Mouse (Mus musculus) limb, embryonic 13.5 days (tissue): ENCODE measurements around the gene Rbm20. TPM values are rescaled to one million over a fixed set of nuclear protein-coding genes. Genes with fewer than 3 reads are reported as not detected.

Source experiments
- ATAC-seq: fragments of 200-750 bp; cut with Nextera tagmentation; 2 replicates; pipeline ENCODE4 v1.8.0; 2017; ENCODE audit warnings: low read depth, moderate number of reproducible peaks, moderate TSS enrichment; ENCODE audit not compliant: low FRiP score
- H3K27ac ChIP-seq: fragments of 300-500 bp; sonication (generic); 2 replicates; pipeline ENCODE4 v1.5.1; 2015; ENCODE audit warnings: inconsistent platforms, mild to moderate bottlenecking, moderate library complexity
- H3K27me3 ChIP-seq: fragments of 300-500 bp; sonication (generic); 2 replicates; pipeline ENCODE4 v1.6.1; 2015; ENCODE audit warnings: mild to moderate bottlenecking, inconsistent platforms
- H3K36me3 ChIP-seq: fragments of 300-500 bp; sonication (generic); 2 replicates; pipeline ENCODE4 v1.6.1; 2015; ENCODE audit warnings: inconsistent platforms, mild to moderate bottlenecking, moderate library complexity
- H3K4me1 ChIP-seq: fragments of 300-500 bp; sonication (generic); 2 replicates; pipeline ENCODE4 v1.6.1; 2015; ENCODE audit warnings: inconsistent platforms
- H3K4me2 ChIP-seq: fragments of 300-500 bp; sonication (generic); replicated peaks from 2 replicates; pipeline ENCODE4 v1.6.1; 2015; ENCODE audit warnings: inconsistent platforms, mild to moderate bottlenecking, moderate library complexity
- H3K4me3 ChIP-seq: fragments of 300-500 bp; sonication (generic); 2 replicates; pipeline ENCODE4 v1.5.1; 2015; ENCODE audit warnings: moderate library complexity, mild to moderate bottlenecking, inconsistent platforms
- H3K9ac ChIP-seq: fragments of 300-500 bp; sonication (generic); 2 replicates; pipeline ENCODE4 v1.6.1; 2015; ENCODE audit warnings: mild to moderate bottlenecking, inconsistent platforms
- H3K9me3 ChIP-seq: fragments of 300-500 bp; sonication (generic); 2 replicates; pipeline ENCODE4 v1.6.1; 2016; ENCODE audit warnings: inconsistent platforms
- WGBS: fragments of 180-500 bp; shearing (Covaris S2); methylation state at CpG from one replicate; pipeline ENCODE4 v1.1.7; 2015; 5-methylcytosine and 5-hydroxymethylcytosine counted together
- polyA plus RNA-seq: library from polyadenylated mRNA; unstranded; fragments of >200 nt; fragmentation: Nextera tagmentation; extraction: Ambion mirVana; gene quantifications from 2 replicates; pipeline ENCODE4 v1.2.1, GENCODE M21; 2015

The Rbm20 gene
- polyA plus RNA-seq, 1 experiment from 2014 or later = 5.1 TPM

GRCm38 (mm10) chr19:53869427-53870385 is 192.6 kb downstream of the Rbm20 start:
- 74% methylated on average over 4 of the region's 4 CpGs for WGBS

GRCm38 (mm10) chr19:53870568-53870967 is 193.5 kb downstream of the Rbm20 start:
- no peak overlapping the region for H3K4me2 ChIP-seq
- no peak overlapping the region for H3K4me3 ChIP-seq
- H3K4me1 ChIP-seq = no peaks in the 10 kb centered on the region
- no peak overlapping the region for H3K9ac ChIP-seq
- no peak overlapping the region for H3K27ac ChIP-seq
- no peaks in the 10 kb centered on the region for H3K9me3 ChIP-seq
- ATAC-seq = no peak
- no peaks in the 10 kb centered on the region for H3K27me3 ChIP-seq
- no peaks in the 10 kb centered on the region for H3K36me3 ChIP-seq
- 64% methylated on average over 2 of the region's 2 CpGs for WGBS

More at GRCm38 (mm10) chr19:53869427-53870385, 192.6 kb downstream of the Rbm20 start:
- H3K9ac ChIP-seq = no peak overlapping the region
- H3K9me3 ChIP-seq = no peaks in the 10 kb centered on the region
- no peaks in the 10 kb centered on the region for H3K4me1 ChIP-seq
- no peak overlapping the region for H3K4me3 ChIP-seq
- no peaks in the 10 kb centered on the region for H3K27me3 ChIP-seq
- H3K4me2 ChIP-seq = no peak overlapping the region
- no peaks in the 10 kb centered on the region for H3K36me3 ChIP-seq
- ATAC-seq = no peak
- H3K27ac ChIP-seq = 0 out of 2 replicates have a peak overlapping the region, but pooled peaks have one; percentile 22

- 71% methylated on average over 6 of the region's 6 CpGs for WGBS
- Histone ChIP-seq H3K27me3 (no peaks in the 10 kb centered on the region), H3K9me3 (no peaks in the 10 kb centered on the region), H3K27ac (no peak overlapping the region), H3K36me3 (no peaks in the 10 kb centered on the region), H3K4me3 (no peak overlapping the region), H3K4me2 (no peak overlapping the region), H3K9ac (no peak overlapping the region), H3K4me1 (peaks cover 7% of the 10 kb centered on the region)
- no peak for ATAC-seq
Measured at GRCm38 (mm10) chr19:53871502-53871901, 194.4 kb downstream of the Rbm20 start.

- H3K4me3 ChIP-seq = no peak overlapping the region
- H3K36me3 ChIP-seq = no peaks in the 10 kb centered on the region
- H3K27me3 ChIP-seq = no peaks in the 10 kb centered on the region
- no peak overlapping the region for H3K27ac ChIP-seq
- WGBS = 82% methylated on average over 6 of the region's 6 CpGs
- no peaks in the 10 kb centered on the region for H3K9me3 ChIP-seq
- H3K9ac ChIP-seq = no peak overlapping the region
- peaks cover 13% of the 10 kb centered on the region for H3K4me1 ChIP-seq
- no peak overlapping the region for H3K4me2 ChIP-seq
- no peak for ATAC-seq
Measured at GRCm38 (mm10) chr19:53872994-53873713, 196.0 kb downstream of the Rbm20 start.

GRCm38 (mm10) chr19:53875246-53875645 is 198.1 kb downstream of the Rbm20 start:
- Histone ChIP-seq H3K27me3 (no peaks in the 10 kb centered on the region), H3K27ac (no peak overlapping the region), H3K4me2 (no peak overlapping the region), H3K4me1 (peaks cover 13% of the 10 kb centered on the region), H3K9ac (no peak overlapping the region), H3K36me3 (no peaks in the 10 kb centered on the region), H3K9me3 (no peaks in the 10 kb centered on the region), H3K4me3 (no peak overlapping the region)
- 80% methylated on average over 6 of the region's 6 CpGs for WGBS
- ATAC-seq = no peak

GRCm38 (mm10) chr19:53877779-53878178 is 200.7 kb downstream of the Rbm20 start:
- Histone ChIP-seq H3K9me3 (no peaks in the 10 kb centered on the region), H3K27ac (no peak overlapping the region), H3K4me2 (no peak overlapping the region), H3K4me1 (peaks cover 13% of the 10 kb centered on the region), H3K9ac (no peak overlapping the region), H3K4me3 (no peak overlapping the region), H3K27me3 (no peaks in the 10 kb centered on the region), H3K36me3 (no peaks in the 10 kb centered on the region)
- no peak for ATAC-seq
- WGBS = 76% methylated on average over 1 of the region's 1 CpGs

GRCm38 (mm10) chr19:53880460-53880859 is 203.4 kb downstream of the Rbm20 start:
- 77% methylated on average over 1 of the region's 1 CpGs for WGBS
- Histone ChIP-seq H3K9ac (no peak overlapping the region), H3K9me3 (no peaks in the 10 kb centered on the region), H3K36me3 (no peaks in the 10 kb centered on the region), H3K27me3 (no peaks in the 10 kb centered on the region), H3K4me2 (no peak overlapping the region), H3K4me1 (peaks cover 13% of the 10 kb centered on the region), H3K27ac (no peak overlapping the region), H3K4me3 (no peak overlapping the region)
- ATAC-seq = no peak

- 53% methylated on average over 5 of the region's 5 CpGs for WGBS
- no peak overlapping the region for H3K4me3 ChIP-seq
- no peak overlapping the region for H3K27ac ChIP-seq
Measured at GRCm38 (mm10) chr19:53881786-53882185, 204.7 kb downstream of the Rbm20 start.

GRCm38 (mm10) chr19:53885450-53885849 is 208.3 kb downstream of the Rbm20 start:
- 67% methylated on average over 10 of the region's 10 CpGs for WGBS
- Histone ChIP-seq H3K4me3 (no peak overlapping the region), H3K36me3 (no peaks in the 10 kb centered on the region), H3K4me1 (no peaks in the 10 kb centered on the region; the same call in none of the 2 replicates), H3K9me3 (no peaks in the 10 kb centered on the region), H3K27ac (no peak overlapping the region), H3K27me3 (no peaks in the 10 kb centered on the region), H3K9ac (no peak overlapping the region), H3K4me2 (no peak overlapping the region)
- ATAC-seq = no peak

More at GRCm38 (mm10) chr19:53881786-53882185, 204.7 kb downstream of the Rbm20 start:
- H3K27me3 ChIP-seq = no peaks in the 10 kb centered on the region
- no peak overlapping the region for H3K9ac ChIP-seq
- no peaks in the 10 kb centered on the region for H3K9me3 ChIP-seq
- H3K4me2 ChIP-seq = no peak overlapping the region
- H3K4me1 ChIP-seq = peaks cover 3% of the 10 kb centered on the region
- no peaks in the 10 kb centered on the region for H3K36me3 ChIP-seq
- ATAC-seq = no peak

- no peak for ATAC-seq
- Histone ChIP-seq H3K9ac (no peak overlapping the region), H3K4me3 (no peak overlapping the region), H3K4me1 (peaks cover 13% of the 10 kb centered on the region), H3K27me3 (no peaks in the 10 kb centered on the region), H3K36me3 (no peaks in the 10 kb centered on the region), H3K4me2 (no peak overlapping the region), H3K9me3 (no peaks in the 10 kb centered on the region), H3K27ac (no peak overlapping the region)
- WGBS = 89% methylated on average over 10 of the region's 10 CpGs
Measured at GRCm38 (mm10) chr19:53886576-53887370, 209.7 kb downstream of the Rbm20 start.

GRCm38 (mm10) chr19:53887822-53888221 is 210.7 kb downstream of the Rbm20 start:
- WGBS = 81% methylated on average over 3 of the region's 3 CpGs

More at GRCm38 (mm10) chr19:53887822-53888221, 210.7 kb downstream of the Rbm20 start:
- H3K36me3 ChIP-seq = no peaks in the 10 kb centered on the region
- no peak overlapping the region for H3K9ac ChIP-seq
- no peaks in the 10 kb centered on the region for H3K27me3 ChIP-seq
- H3K4me2 ChIP-seq = no peak overlapping the region
- no peak for ATAC-seq
- H3K9me3 ChIP-seq = no peaks in the 10 kb centered on the region
- H3K4me3 ChIP-seq = no peak overlapping the region
- H3K27ac ChIP-seq = no peak overlapping the region
- H3K4me1 ChIP-seq = peaks cover 23% of the 10 kb centered on the region
